Mouse (Mus musculus) olfactory bulb, adult 2 months (tissue): Measurements from ENCODE around the gene Gm5580.

Experiments used
- CTCF ChIP-seq: fragments of 200-500 bp; IDR thresholded peaks from 2 replicates; pipeline ENCODE4 v1.5.1; 2012; ENCODE audit warnings: low read depth, mild to moderate bottlenecking, low read length, moderate library complexity; ENCODE audit not compliant: insufficient read depth
- POLR2A ChIP-seq: fragments of 200-500 bp; IDR thresholded peaks from 2 replicates; pipeline ENCODE4 v1.6.1; 2012; ENCODE audit warnings: mild to moderate bottlenecking, low read depth, low read length, moderate library complexity; ENCODE audit not compliant: insufficient read depth

GRCm38 (mm10) chr6:116569834-116570233 is 18.9 kb downstream of the Gm5580 start:
- TF ChIP-seq CTCF (no peak), POLR2A (no peak)
